Mouse (Mus musculus) stomach, postnatal 0 days (tissue): ENCODE results near the gene Ccdc180. TPM values are rescaled to one million over a fixed set of nuclear protein-coding genes. Genes with fewer than 3 reads are reported as not detected.

Source experiments
- ATAC-seq: fragments of 200-750 bp; cut with Nextera tagmentation; 2 replicates; pipeline ENCODE4 v1.8.0; 2017; ENCODE audit not compliant: low FRiP score, low TSS enrichment
- DNase-seq: peaks from one replicate; pipeline ENCODE4 v3.0.0-alpha.2; 2016; ENCODE audit warnings: low spot score
- H3K27ac ChIP-seq: fragments of 300-500 bp; sonication (generic); replicated peaks from 2 replicates; pipeline ENCODE4 v1.5.1; 2014; ENCODE audit warnings: mild to moderate bottlenecking, control low read depth
- H3K27me3 ChIP-seq: fragments of 300-500 bp; sonication (generic); 2 replicates; pipeline ENCODE4 v1.6.1; 2014; ENCODE audit warnings: low read length; ENCODE audit not compliant: control insufficient read depth, insufficient read depth
- H3K36me3 ChIP-seq: fragments of 300-500 bp; sonication (generic); 2 replicates; pipeline ENCODE4 v1.6.1; 2014; ENCODE audit warnings: low read length, mixed read lengths; ENCODE audit not compliant: control insufficient read depth, insufficient read depth
- H3K4me1 ChIP-seq: fragments of 300-500 bp; sonication (generic); replicated peaks from 2 replicates; pipeline ENCODE4 v1.6.1; 2014; ENCODE audit warnings: antibody characterized with exemption; ENCODE audit not compliant: control insufficient read depth, insufficient read depth
- H3K4me2 ChIP-seq: fragments of 300-500 bp; sonication (generic); replicated peaks from 2 replicates; pipeline ENCODE4 v1.6.1; 2014; ENCODE audit warnings: low read depth, mild to moderate bottlenecking, control low read depth, moderate library complexity
- H3K4me3 ChIP-seq: fragments of 300-500 bp; sonication (generic); 2 replicates; pipeline ENCODE4 v1.5.1; 2014; ENCODE audit warnings: low read depth, low read length, control low read depth
- H3K9ac ChIP-seq: fragments of 300-500 bp; sonication (generic); 2 replicates; pipeline ENCODE4 v1.6.1; 2014; ENCODE audit warnings: mild to moderate bottlenecking, low read length, control low read depth, mixed read lengths
- H3K9me3 ChIP-seq: fragments of 300-500 bp; sonication (generic); 2 replicates; pipeline ENCODE4 v1.6.1; 2016; ENCODE audit warnings: low read length; ENCODE audit not compliant: control insufficient read depth
- CTCF ChIP-seq: IDR thresholded peaks from 2 replicates; pipeline ENCODE4 v1.5.1; 2016; ENCODE audit warnings: antibody characterized with exemption, low read depth, mild to moderate bottlenecking, moderate library complexity
- EP300 ChIP-seq: optimal IDR thresholded peaks from 2 replicates; pipeline ENCODE3; 2016; ENCODE audit warnings: antibody characterized with exemption
- WGBS: fragments of 180-500 bp; shearing (Covaris S2); extraction: QIAGEN DNeasy Blood & Tissue Kit; methylation state at CpG from one replicate; pipeline ENCODE4 v1.1.7; 2014; 5-methylcytosine and 5-hydroxymethylcytosine counted together
- polyA plus RNA-seq: library from polyadenylated mRNA; unstranded; fragments of >200 nt; fragmentation: Nextera tagmentation; extraction: Ambion mirVana; gene quantifications from 2 replicates; pipeline ENCODE4 v1.2.1, GENCODE M21; 2015

The Ccdc180 gene
- polyA plus RNA-seq, 1 experiment from 2014 or later, result 0.24 TPM

GRCm38 (mm10) chr4:45965737-45966447 is 75.8 kb downstream of the Ccdc180 start:
- DNase-seq, result peak; percentile 86
- no peaks in the 10 kb centered on the region for H3K4me1 ChIP-seq
- peak overlapping the region; percentile 37 for H3K4me2 ChIP-seq
- H3K9ac ChIP-seq, result 0 out of 2 replicates have a peak overlapping the region, but pooled peaks have one; percentile 35
- TF ChIP-seq EP300 (no peak), CTCF (no peak)
- H3K4me3 ChIP-seq, result peak overlapping the region; percentile 15
- no peaks in the 10 kb centered on the region for H3K9me3 ChIP-seq
- H3K36me3 ChIP-seq, result no peaks in the 10 kb centered on the region
- H3K27me3 ChIP-seq, result no peaks in the 10 kb centered on the region
- H3K27ac ChIP-seq, result peak overlapping the region; percentile 75
- ATAC-seq, result peak; percentile 87
- 19% methylated on average over 13 of the region's 13 CpGs for whole genome bisulfite sequencing

GRCm38 (mm10) chr4:45966716-45967115 is 76.6 kb downstream of the Ccdc180 start:
- Histone ChIP-seq H3K9ac (peak overlapping the region; percentile 36), H3K27ac (peak overlapping the region; percentile 75), H3K27me3 (no peaks in the 10 kb centered on the region), H3K4me3 (no peak overlapping the region), H3K4me1 (no peaks in the 10 kb centered on the region), H3K9me3 (no peaks in the 10 kb centered on the region), H3K36me3 (no peaks in the 10 kb centered on the region), H3K4me2 (peak overlapping the region; percentile 28)
- WGBS, result 29% methylated on average over 6 of the region's 6 CpGs
- ATAC-seq (no peak), DNase-seq (peak; percentile 35)
- TF ChIP-seq EP300 (no peak), CTCF (no peak)

GRCm38 (mm10) chr4:45967479-45968341 is 77.6 kb downstream of the Ccdc180 start:
- H3K4me3 ChIP-seq, result no peak overlapping the region
- H3K36me3 ChIP-seq, result no peaks in the 10 kb centered on the region
- 56% methylated on average over 9 of the region's 9 CpGs for WGBS
- H3K9ac ChIP-seq, result peak overlapping the region; percentile 43; the same call in 1 of the 2 replicates
- no peaks in the 10 kb centered on the region for H3K4me1 ChIP-seq
- no peak for ATAC-seq
- peak overlapping the region; percentile 71 for H3K27ac ChIP-seq
- no peak overlapping the region; the same call in 1 of the 2 replicates for H3K4me2 ChIP-seq
- H3K27me3 ChIP-seq, result no peaks in the 10 kb centered on the region
- TF ChIP-seq CTCF, result no peak
- TF ChIP-seq EP300, result no peak
- DNase-seq, result peak; percentile 30
- no peaks in the 10 kb centered on the region for H3K9me3 ChIP-seq

GRCm38 (mm10) chr4:45969051-45969450 is 78.9 kb downstream of the Ccdc180 start:
- H3K4me2 ChIP-seq, result no peak overlapping the region
- H3K9ac ChIP-seq, result no peak overlapping the region
- H3K4me3 ChIP-seq, result no peak overlapping the region

GRCm38 (mm10) chr4:45970048-45970560 is 80.0 kb downstream of the Ccdc180 start:
- Histone ChIP-seq H3K4me3 (no peak overlapping the region), H3K27me3 (no peaks in the 10 kb centered on the region), H3K4me1 (no peaks in the 10 kb centered on the region), H3K27ac (no peak overlapping the region), H3K4me2 (no peak overlapping the region), H3K36me3 (no peaks in the 10 kb centered on the region), H3K9ac (no peak overlapping the region), H3K9me3 (no peaks in the 10 kb centered on the region)
- whole genome bisulfite sequencing, result 44% methylated on average over 7 of the region's 7 CpGs
- peak; percentile 49 for DNase-seq
- no peak for TF ChIP-seq EP300
- no peak for TF ChIP-seq CTCF
- peak; percentile 23; the same call in 1 of the 2 replicates for ATAC-seq

More at GRCm38 (mm10) chr4:45969051-45969450, 78.9 kb downstream of the Ccdc180 start:
- ATAC-seq, result no peak
- Histone ChIP-seq H3K27me3 (no peaks in the 10 kb centered on the region), H3K36me3 (no peaks in the 10 kb centered on the region), H3K27ac (no peak overlapping the region), H3K9me3 (no peaks in the 10 kb centered on the region), H3K4me1 (no peaks in the 10 kb centered on the region)
- DNase-seq, result no peak
- WGBS, result 69% methylated on average over 2 of the region's 2 CpGs
- TF ChIP-seq CTCF, result no peak
- no peak for TF ChIP-seq EP300
